Mouse (Mus musculus) ES-Bruce4 (cell line): Measurements from ENCODE around the gene Foxq1. TPM values are rescaled to one million over a fixed set of nuclear protein-coding genes. Genes with fewer than 3 reads are reported as not detected.

ENCODE experiments used
- H3K27ac ChIP-seq: 2 replicates; pipeline ENCODE4 v1.5.1; 2012; ENCODE audit warnings: low read length, inconsistent platforms; ENCODE audit not compliant: insufficient read depth
- H3K27me3 ChIP-seq: 2 replicates; pipeline ENCODE4 v1.6.1; 2012; ENCODE audit warnings: mild to moderate bottlenecking, low read length, inconsistent platforms; ENCODE audit not compliant: control insufficient read depth, poor library complexity, insufficient read depth, severe bottlenecking
- H3K36me3 ChIP-seq: 2 replicates; pipeline ENCODE4 v1.6.1; 2012; ENCODE audit warnings: inconsistent platforms, mild to moderate bottlenecking, low read length, moderate library complexity; ENCODE audit not compliant: control insufficient read depth, poor library complexity, insufficient read depth, severe bottlenecking
- H3K4me1 ChIP-seq: one replicate; pipeline ENCODE4 v1.8.1; 2011; ENCODE audit warnings: low read length; ENCODE audit not compliant: control insufficient read depth, insufficient read depth
- H3K4me3 ChIP-seq: 2 replicates; pipeline ENCODE4 v1.5.1; 2011; ENCODE audit warnings: low read depth, mild to moderate bottlenecking, low read length
- H3K9ac ChIP-seq: 2 replicates; pipeline ENCODE4 v1.6.1; 2012; ENCODE audit warnings: low read depth, mild to moderate bottlenecking, inconsistent platforms; ENCODE audit not compliant: poor library complexity, severe bottlenecking
- H3K9me3 ChIP-seq: replicated peaks from 2 replicates; pipeline ENCODE4 v1.6.1; 2012; ENCODE audit warnings: mild to moderate bottlenecking, low read length, inconsistent platforms; ENCODE audit not compliant: control insufficient read depth, poor library complexity, insufficient read depth, severe bottlenecking
- CTCF ChIP-seq: IDR thresholded peaks from one replicate; pipeline ENCODE4 v1.8.1; 2011; ENCODE audit warnings: low read depth, low read length
- EP300 ChIP-seq: IDR thresholded peaks from 2 replicates; pipeline ENCODE4 v1.6.1; 2011; ENCODE audit warnings: low read depth, low read length; ENCODE audit not compliant: insufficient read depth
- POLR2A ChIP-seq: IDR thresholded peaks from one replicate; pipeline ENCODE4 v1.8.1; 2011; ENCODE audit warnings: low read length; ENCODE audit not compliant: insufficient read depth
- polyA plus RNA-seq: library from polyadenylated mRNA; stranded (reverse); fragments of >200 nt; gene quantifications from 2 replicates; pipeline ENCODE4 v1.2.4, GENCODE M21; 2011; ENCODE audit warnings: low read depth; ENCODE audit not compliant: missing spikeins, insufficient read depth, insufficient read length

The Foxq1 gene
- polyA plus RNA-seq, 1 experiment: 1.5 TPM

DNA sequence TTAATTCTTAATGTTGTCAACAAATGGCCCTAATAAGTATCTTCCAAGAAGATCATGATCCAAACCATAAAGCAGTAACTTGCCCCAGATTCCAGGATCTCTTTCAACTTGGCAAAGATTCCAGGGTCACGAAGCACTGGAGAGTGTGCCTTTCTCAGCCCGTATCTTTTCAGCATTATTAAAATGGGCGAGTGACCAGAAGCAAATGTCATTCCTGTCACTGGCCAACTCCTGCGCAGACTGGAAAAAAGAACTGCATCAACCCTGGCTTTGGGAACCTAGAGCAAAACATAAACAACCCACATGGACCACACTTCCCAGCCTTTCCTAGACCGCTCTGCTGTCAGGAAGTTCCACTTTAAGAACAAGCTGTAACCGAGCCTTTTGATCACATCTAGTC, 8.5 kb downstream of the Foxq1 start:
- H3K9ac ChIP-seq: no peak overlapping the region
- H3K36me3 ChIP-seq: no peaks in the 10 kb centered on the region
- no peak overlapping the region for H3K27ac ChIP-seq
- H3K4me1 ChIP-seq: no peaks in the 10 kb centered on the region
- peaks cover 4% of the 10 kb centered on the region; the same call in 1 of the 2 replicates for H3K27me3 ChIP-seq
- no peaks in the 10 kb centered on the region for H3K9me3 ChIP-seq
- H3K4me3 ChIP-seq: no peak overlapping the region
- no peak for TF ChIP-seq EP300
- no peak for TF ChIP-seq POLR2A
- no peak for TF ChIP-seq CTCF

- Histone ChIP-seq H3K27ac (no peak overlapping the region), H3K4me3 (no peak overlapping the region), H3K9ac (no peak overlapping the region), H3K36me3 (no peaks in the 10 kb centered on the region), H3K9me3 (no peaks in the 10 kb centered on the region), H3K27me3 (peaks cover 2% of the 10 kb centered on the region; the same call in 1 of the 2 replicates), H3K4me1 (no peaks in the 10 kb centered on the region)
- TF ChIP-seq CTCF: no peak
- TF ChIP-seq EP300: no peak
- no peak for TF ChIP-seq POLR2A
Observed at GRCm38 (mm10) chr13:31567099-31567498, 11.2 kb downstream of the Foxq1 start.

GRCm38 (mm10) chr13:31567617-31568294, 11.8 kb downstream of the Foxq1 start:
- TF ChIP-seq POLR2A (no peak), CTCF (no peak)
- no peaks in the 10 kb centered on the region for H3K4me1 ChIP-seq
- H3K27me3 ChIP-seq: peaks cover 2% of the 10 kb centered on the region; the same call in 1 of the 2 replicates
- no peaks in the 10 kb centered on the region for H3K36me3 ChIP-seq
- H3K27ac ChIP-seq: no peak overlapping the region
- H3K4me3 ChIP-seq: no peak overlapping the region
- no peaks in the 10 kb centered on the region for H3K9me3 ChIP-seq
- no peak overlapping the region for H3K9ac ChIP-seq

- Histone ChIP-seq H3K4me3 (no peak overlapping the region), H3K9ac (no peak overlapping the region), H3K27ac (no peak overlapping the region), H3K27me3 (no peaks in the 10 kb centered on the region), H3K4me1 (no peaks in the 10 kb centered on the region), H3K36me3 (no peaks in the 10 kb centered on the region), H3K9me3 (no peaks in the 10 kb centered on the region)
- TF ChIP-seq POLR2A: no peak
Observed at GRCm38 (mm10) chr13:31572806-31573508, 17.0 kb downstream of the Foxq1 start.

DNA sequence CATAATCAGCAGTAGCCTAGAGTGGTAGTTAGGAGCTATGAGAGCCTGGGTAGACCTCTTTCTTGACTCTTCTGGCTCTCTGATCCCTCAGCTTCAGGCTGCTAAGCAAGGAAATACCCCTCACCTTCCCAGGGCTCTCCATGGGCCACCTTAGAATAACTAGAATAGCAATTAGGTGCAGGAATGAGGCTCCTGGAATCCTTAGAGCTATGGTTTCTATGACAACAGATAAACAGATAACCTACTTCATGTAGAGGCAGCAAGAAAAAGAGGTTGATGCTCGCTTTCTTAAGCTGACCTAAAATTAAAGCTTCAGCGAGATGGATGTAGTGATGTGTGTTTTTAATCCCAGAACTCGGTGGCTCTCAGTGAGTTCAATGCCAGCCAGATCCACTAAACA, 18.7 kb downstream of the Foxq1 start:
- Histone ChIP-seq H3K4me1 (no peaks in the 10 kb centered on the region), H3K27ac (no peak overlapping the region), H3K36me3 (no peaks in the 10 kb centered on the region), H3K9me3 (no peaks in the 10 kb centered on the region), H3K4me3 (no peak overlapping the region), H3K27me3 (no peaks in the 10 kb centered on the region), H3K9ac (no peak overlapping the region)
- TF ChIP-seq POLR2A: no peak
- TF ChIP-seq CTCF: no peak
- no peak for TF ChIP-seq EP300

DNA sequence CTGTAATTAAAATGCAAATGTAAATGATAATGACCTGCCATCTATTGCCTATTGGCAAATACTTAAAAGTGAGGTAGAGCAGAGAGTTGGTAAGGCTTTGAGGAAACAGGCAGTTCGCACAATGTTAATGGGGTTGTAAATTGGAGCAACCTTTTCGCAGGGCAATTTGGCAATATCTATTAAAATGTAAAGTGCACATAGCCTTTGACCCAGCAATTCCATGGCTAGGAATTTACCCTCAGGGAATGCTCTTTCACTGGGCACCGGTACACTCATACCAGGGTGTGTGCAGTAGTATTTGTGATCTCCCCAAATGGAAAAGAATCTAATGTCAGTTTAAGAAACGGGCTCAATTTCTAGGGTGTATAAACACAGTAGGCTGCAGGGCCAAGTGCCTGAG, 20.8 kb downstream of the Foxq1 start:
- TF ChIP-seq EP300 (no peak), POLR2A (no peak), CTCF (no peak)
- H3K4me3 ChIP-seq: no peak overlapping the region
- no peak overlapping the region for H3K27ac ChIP-seq
- no peak overlapping the region for H3K9ac ChIP-seq
- no peaks in the 10 kb centered on the region for H3K27me3 ChIP-seq
- no peaks in the 10 kb centered on the region for H3K4me1 ChIP-seq
- no peaks in the 10 kb centered on the region for H3K9me3 ChIP-seq
- H3K36me3 ChIP-seq: no peaks in the 10 kb centered on the region
